Mouse (Mus musculus) urinary bladder, postnatal 10 days (tissue): Measurements from ENCODE around the gene Lce1b.
"Not testable (repeated sequence)": the region's sequence is repeated elsewhere in the genome, so short reads cannot be mapped to it uniquely, and the experiment has no call there.

Experiments used
- DNase-seq: peaks from one replicate; pipeline ENCODE4 v3.0.0; 2022; ENCODE audit warnings: low spot score

Lce1b gene

DNA sequence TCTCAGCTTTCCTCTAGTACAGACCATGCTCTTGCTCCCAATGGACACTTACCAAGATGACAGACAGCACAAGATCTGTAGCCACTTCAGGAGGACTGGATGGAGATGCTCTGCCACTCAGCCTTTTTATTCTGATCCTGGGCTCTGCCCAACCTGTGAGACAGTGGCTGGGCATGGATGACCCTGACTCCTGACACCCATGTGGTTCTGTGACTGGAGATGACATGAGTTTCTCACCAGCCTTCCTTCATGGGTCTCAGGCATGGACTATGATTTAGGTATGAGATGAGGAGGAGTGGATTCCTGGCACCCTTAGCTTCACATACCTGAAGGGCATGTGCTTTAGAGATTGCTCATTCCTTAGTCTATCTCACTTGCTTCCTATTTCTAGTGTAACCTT is at the start of gene Lce1b:
Lce1b (minus strand) TSS at position 101 of the 400 bp plus-strand sequence.
- no peak for DNase-seq

DNA sequence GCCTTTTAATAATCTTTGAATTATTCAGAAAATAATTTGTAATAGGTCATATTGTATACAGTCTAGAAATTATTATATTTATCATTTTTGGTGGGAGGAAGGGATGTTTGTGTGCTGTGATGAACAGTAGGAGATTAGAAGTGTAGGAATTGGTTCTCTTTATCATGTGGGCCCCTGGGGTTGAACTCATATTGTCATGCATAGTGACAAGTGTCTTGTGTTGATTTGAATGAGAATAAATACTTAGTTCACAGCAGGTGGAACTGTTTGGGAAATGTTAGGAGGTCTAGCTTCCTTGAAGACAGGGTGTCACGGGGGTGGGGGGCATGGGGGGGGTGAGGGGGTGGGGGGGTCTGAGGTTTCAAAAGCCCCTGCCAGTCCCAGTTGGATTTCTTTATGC is 37.9 kb upstream of the Lce1b start:
- DNase-seq = no peak

DNA sequence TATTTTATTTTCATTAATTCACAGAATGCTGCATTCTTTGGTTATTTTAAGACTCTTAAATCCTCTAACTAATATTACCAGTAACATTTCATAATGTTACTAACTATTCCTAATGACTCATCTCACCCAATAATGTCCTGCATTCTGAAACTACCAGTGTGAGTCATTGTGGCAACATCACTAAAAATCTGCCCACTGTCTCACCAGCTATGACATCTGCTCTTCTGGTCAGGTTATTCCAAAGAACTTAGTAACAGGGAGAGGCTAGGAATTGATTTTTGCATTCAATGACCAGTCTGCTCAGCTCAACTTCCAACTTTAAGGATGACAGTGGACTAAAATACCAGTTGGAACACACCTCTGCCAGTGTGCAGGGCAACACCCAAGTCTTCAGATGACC is 35.0 kb upstream of the Lce1b start:
- no peak for DNase-seq

DNA sequence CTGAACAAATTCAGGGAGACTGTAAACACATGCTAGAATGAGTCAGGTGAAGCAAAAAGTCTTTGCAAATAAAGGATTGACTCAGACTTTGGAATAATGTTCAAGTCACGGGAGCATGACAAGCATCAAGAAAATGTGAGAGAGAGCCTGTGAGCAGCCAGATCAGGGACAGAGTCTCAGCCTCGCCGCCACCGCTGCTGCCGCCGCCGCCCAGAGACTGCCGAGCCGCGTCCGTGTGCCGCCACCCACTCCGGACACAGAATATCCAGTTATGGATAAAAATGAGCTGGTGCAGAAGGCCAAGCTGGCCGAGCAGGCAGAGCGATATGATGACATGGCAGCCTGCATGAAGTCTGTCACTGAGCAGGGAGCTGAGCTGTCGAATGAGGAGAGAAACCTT is 32.4 kb upstream of the Lce1b start:
- DNase-seq = not testable (repeated sequence)

DNA sequence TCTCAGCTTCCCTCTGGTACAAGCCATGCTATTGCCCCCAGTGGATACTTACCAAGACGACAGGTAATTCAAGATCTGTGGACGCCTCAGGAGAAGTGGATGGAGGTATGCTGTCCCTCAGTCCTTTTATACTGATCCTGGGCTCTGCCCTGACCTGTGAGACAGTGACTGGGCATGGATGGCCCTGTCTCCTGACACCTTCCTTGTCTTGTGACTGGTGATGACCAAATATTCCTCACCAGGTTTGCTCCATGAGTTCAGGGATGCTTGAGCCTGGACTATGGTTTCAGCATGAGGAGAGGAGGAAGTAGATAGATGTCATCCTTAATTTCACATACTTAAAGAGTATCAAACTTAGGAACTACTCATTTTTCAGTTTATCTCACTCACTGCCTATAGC is 30.4 kb upstream of the Lce1b start, which contains the start of gene Lce1d:
Lce1d (minus strand) TSS at position 101 of the 400 bp plus-strand sequence.
- DNase-seq = no peak

DNA sequence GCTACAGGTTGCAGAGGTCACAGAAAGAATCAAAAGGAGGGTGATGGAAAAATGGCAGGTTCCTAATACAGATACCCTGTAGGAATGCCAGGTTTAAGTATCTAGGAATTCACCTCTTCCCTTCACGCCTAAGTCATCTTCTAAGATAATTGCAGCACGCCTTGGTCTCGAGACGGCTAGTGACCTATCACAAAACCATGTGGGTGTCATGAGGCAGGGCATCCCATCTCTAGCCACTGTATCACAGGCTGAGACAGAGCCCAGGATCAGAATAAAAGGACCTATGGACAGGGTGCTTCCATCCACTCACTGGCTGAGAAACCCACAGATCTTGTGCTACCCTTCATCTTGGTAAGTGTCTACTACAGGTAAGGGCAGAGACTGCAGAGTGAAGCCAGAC is 22.2 kb upstream of the Lce1b start, which contains the start of gene Lce1c:
Lce1c (plus strand) TSS at position 301 of the 400 bp plus-strand sequence.
- no peak for DNase-seq

DNA sequence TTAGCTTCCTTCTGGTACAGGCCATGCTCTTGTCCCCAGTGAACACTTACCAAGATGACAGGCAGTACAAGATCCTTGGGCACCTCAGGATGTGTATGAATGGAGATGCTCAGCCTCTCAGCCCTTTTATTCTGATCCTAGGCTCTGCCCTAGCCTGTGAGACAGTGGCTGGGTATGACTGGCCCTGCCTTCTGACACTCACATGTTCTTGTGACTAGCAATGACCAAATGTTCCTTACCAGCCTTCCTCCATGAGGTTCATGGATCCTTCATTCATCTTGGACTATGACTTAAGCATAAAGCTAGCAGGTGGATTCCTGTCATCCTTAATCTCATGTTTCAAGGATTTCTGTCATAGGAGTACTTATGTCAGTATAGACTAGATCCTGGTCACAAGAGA is 13.5 kb upstream of the Lce1b start, which contains the start of gene Lce1a2:
Lce1a2 (minus strand) TSS at position 101 of the 400 bp plus-strand sequence.
- no peak for DNase-seq

DNA sequence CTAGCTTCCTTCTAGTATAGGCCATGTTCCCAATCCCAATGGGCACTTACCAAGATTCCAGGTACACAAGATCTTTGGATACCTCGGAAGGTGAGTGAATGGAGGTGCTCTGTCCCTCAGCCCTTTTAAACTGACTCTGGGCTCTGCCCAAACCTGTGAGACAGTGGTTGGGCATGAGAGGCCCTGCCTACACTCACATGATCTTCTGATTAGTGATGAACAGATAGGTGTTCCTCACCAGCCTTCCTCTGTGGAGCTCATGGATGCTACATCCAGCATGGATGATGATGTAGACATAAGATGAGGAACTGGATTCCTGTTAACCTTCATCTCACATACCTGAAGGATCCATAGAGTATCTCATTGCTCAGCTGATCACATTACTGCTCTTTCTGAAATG is 8.5 kb downstream of the Lce1b start, which contains the start of gene Lce1a1:
Lce1a1 (minus strand) TSS at position 101 of the 400 bp plus-strand sequence.
- no peak for DNase-seq

DNA sequence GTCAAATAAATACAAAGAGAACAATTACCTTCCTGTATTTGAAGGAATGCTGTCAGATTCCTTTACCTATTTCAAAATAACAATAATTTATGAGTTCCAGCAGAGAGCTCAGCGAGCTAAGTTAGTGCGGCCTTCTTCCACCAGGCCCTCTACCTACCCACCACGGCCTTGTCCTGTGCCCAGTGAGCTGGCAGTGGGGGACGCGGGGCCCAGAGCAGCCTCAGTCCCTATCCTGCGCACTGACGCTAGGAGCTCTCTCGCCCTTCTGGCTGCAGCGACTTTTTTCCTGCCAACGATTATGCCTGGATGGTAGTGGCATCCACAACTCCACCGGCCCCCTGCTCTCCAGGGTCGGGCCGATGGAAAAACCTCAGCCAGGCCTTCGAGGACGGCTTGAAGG is 16.9 kb downstream of the Lce1b start:
- DNase-seq = no peak

DNA sequence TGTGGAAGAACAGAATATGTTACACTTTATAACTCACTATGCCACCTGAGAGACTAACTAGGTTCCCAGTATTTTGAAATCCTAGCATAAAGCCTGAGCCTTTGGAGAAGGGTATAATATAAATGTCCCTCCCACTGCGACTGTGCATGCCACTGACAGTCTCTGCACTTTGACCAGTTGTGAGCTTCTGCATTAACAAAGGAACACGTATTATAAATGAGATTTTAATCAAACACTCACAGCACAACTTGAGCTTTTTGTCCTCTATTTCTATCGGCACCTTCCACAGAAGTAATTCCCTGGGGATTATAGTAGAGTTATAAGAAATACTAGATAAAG is 18.1 kb downstream of the Lce1b start:
- no peak for DNase-seq

DNA sequence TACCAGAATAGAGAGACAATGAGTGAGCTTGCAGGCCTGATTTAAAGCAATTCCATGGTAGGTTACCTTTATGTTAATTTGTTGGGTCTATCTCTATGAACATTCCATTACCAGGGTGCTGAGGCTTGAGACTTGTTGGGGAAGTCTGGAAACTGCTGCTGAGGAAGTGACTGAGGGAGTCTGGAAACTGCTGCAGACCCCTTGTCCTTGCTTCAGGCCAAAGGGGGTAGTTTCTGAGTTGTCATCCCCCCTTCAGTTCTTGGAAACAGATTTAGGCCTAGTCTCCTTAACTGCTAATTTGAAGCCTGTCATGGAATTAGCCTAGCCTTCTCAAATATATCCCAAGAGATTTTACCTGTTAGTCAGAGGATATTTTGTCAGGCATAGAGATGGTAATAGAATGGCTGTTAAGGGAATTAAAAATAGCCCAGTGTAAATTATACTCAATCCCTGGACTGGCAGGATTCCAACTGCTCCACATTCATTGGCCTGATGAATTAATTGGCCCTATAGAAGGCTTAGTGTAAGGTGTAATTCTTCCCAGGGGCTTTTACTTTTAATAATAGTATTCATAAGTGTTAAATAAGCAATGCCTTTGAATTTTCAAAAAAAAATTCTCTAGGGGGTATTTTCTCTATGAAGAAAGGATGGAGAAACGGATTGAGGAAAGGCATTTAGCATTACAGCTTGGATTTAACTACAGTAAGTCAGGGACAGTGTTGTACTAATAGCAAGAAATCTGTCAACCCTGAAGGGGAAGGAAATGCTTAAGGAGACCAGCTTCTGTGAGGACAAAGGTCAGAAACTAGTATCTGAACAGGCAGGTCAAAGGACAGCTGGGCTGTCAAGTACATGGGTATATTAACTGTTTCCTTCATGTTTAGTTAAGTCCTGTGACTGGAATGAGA is 18.7 kb downstream of the Lce1b start:
- DNase-seq = no peak

DNA sequence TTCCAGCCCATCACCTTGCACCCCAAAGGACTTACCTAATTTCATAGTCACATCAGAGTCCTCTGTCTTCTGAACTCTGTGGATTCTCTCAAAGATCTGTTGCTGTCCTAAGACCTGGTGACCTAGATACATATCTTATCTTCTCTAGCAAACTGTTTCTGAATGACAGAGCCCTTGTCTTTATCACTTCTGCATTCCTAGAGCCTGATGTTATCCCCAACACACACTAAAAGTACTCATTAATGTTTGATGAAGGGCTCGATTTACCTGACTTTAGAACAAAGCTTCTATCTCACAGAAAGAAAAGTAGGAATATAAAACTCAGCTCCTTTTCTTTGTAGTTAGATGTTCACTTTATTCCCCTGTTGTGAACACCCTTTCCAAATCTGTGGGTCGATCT is 35.2 kb downstream of the Lce1b start, which contains the start of gene Lce6a:
Lce6a (minus strand) TSS at position 101 of the 400 bp plus-strand sequence.
- no peak for DNase-seq

DNA sequence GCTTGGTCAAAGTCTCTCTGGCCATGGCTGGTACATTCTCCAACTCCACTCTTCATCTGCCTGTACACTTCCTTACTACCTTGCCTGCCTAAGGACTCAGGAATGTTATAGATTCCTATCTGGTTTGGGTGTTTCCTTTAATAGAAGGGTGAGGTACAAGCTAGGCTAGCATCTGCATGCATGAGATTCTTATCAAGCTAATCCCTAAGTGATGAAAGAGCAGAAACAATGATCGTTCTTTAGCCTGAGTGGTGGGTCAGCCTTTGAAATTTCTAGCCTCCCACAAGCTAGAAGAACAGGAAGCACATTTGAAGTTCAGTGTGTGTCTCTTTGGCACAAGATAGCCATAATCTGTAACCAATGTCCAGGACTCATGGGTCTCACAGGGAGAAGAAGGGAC is 46.9 kb downstream of the Lce1b start:
- no peak for DNase-seq

DNA sequence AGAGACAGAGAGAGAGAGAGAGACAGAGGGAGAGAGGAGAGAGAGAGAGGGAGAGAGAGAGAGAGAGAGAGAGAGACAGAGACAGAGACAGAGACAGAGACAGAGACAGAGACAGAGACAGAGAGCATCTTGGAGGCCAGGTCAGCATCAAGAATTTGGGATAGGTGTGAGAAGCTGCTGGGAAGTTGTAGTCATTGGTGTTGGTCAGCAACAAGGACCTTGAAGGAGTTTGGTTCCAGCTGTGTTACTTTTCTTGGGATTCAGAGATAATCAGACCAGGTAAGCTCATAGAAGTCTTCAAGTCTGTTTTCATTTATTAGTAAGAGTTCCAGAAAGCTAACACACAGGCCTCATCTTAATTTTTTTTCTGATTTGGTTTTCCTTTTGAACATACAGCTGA is 49.3 kb downstream of the Lce1b start, which contains the start of gene 2210017I01Rik:
2210017I01Rik (minus strand) TSS at position 101 of the 400 bp plus-strand sequence.
- no peak for DNase-seq
